Mouse (Mus musculus) retina, postnatal 1 day (tissue): ENCODE measurements around the gene Egfl6.

Experiments used
- DNase-seq: peaks from one replicate; pipeline ENCODE4 v3.0.0-alpha.2; 2012

Gene Egfl6

GRCm38 (mm10) chrX:166515923-166516322 is 69.6 kb downstream of the Egfl6 start:
- DNase-seq, result no peak

- DNase-seq, result peak; percentile 11
Measured at GRCm38 (mm10) chrX:166514035-166514434, 71.5 kb downstream of the Egfl6 start.

- DNase-seq, result no peak
Measured at GRCm38 (mm10) chrX:166512071-166512470, 73.4 kb downstream of the Egfl6 start.

- no peak for DNase-seq
Measured at GRCm38 (mm10) chrX:166511107-166511506, 74.4 kb downstream of the Egfl6 start.

- DNase-seq, result peak; percentile 97
Measured at GRCm38 (mm10) chrX:166509761-166510738, 75.5 kb downstream of the Egfl6 start.

GRCm38 (mm10) chrX:166504421-166504820 is 81.1 kb downstream of the Egfl6 start:
- DNase-seq, result no peak

GRCm38 (mm10) chrX:166499496-166500190 is 85.9 kb downstream of the Egfl6 start:
- no peak for DNase-seq

- no peak for DNase-seq
Measured at GRCm38 (mm10) chrX:166497771-166498170, 87.7 kb downstream of the Egfl6 start.

GRCm38 (mm10) chrX:166495052-166495451 is 90.5 kb downstream of the Egfl6 start:
- DNase-seq, result no peak

GRCm38 (mm10) chrX:166479365-166479983 is 106.0 kb downstream of the Egfl6 start, which contains the start of gene Rab9:
Rab9 (minus strand) TSS chrX:166479867.
- peak; percentile 94 for DNase-seq

GRCm38 (mm10) chrX:166478631-166479364 is 106.7 kb downstream of the Egfl6 start:
- peak; percentile 22 for DNase-seq

GRCm38 (mm10) chrX:166477393-166477792 is 108.1 kb downstream of the Egfl6 start:
- no peak for DNase-seq
